In genomic region chr11:6208158-6208557, GRCm38 (mm10) we compare ENCODE assay signal across 37 mouse cellular contexts. TPM values are rescaled to one million over a fixed set of nuclear protein-coding genes. Genes with fewer than 3 reads are reported as not detected.
"Had no signal": no experiment of that assay in that cellular context is flagged by ENCODE, and none has a peak within 500 bp of the region (broad histone marks: within the 10 kb centered on the region; RNA-seq: fewer than 3 reads in every experiment).

No protein-coding gene starts in this region.

- DNase-seq: heart, postnatal 10 days; heart, postnatal 14 days; heart, postnatal 36 days; heart, postnatal 4 days; kidney, adult 11 months; kidney, adult 18-20 months; kidney, adult 2 months; kidney, adult 8-10 months; kidney, adult 9 months; kidney, postnatal 10 days; kidney, postnatal 14 days; kidney, postnatal 25 days; kidney, postnatal 36 days; kidney, postnatal 4 days; layer of hippocampus, adult 9-11 months; layer of hippocampus, postnatal 36 days had no signal

- H3K36me3 ChIP-seq: heart, embryonic 10.5 days; heart, embryonic 12.5 days; heart, embryonic 13.5 days; heart, embryonic 15.5 days; hindbrain, embryonic 10.5 days; hindbrain, embryonic 12.5 days; hindbrain, embryonic 13.5 days; hindbrain, embryonic 15.5 days; intestine, embryonic 15.5 days; kidney, embryonic 15.5 days had no signal

- ATAC-seq: hindbrain, embryonic 16.5 days; hindbrain, postnatal 0 days; inflammation-experienced regulatory T-cells, adult 6 months; intestine, embryonic 15.5 days; intestine, embryonic 16.5 days; intestine, postnatal 0 days had no signal

- H3K27me3 ChIP-seq: heart, embryonic 13.5 days; heart, embryonic 15.5 days; hindbrain, embryonic 13.5 days; hindbrain, embryonic 15.5 days; intestine, embryonic 15.5 days; kidney, embryonic 15.5 days had no signal

- H3K9me3 ChIP-seq: heart, embryonic 15.5 days; hindbrain, embryonic 15.5 days; intestine, embryonic 15.5 days; kidney, embryonic 15.5 days had no signal

- H3K27ac ChIP-seq: heart, embryonic 10.5 days; heart, embryonic 13.5 days; heart, embryonic 15.5 days; hindbrain, embryonic 10.5 days; hindbrain, embryonic 12.5 days; hindbrain, embryonic 13.5 days; hindbrain, embryonic 14.5 days; hindbrain, embryonic 15.5 days; hindbrain, postnatal 0 days; intestine, embryonic 15.5 days; kidney, embryonic 15.5 days; kidney, postnatal 0 days; layer of hippocampus, adult 2 months had no signal

- H3K4me2 ChIP-seq: heart, embryonic 11.5 days; heart, embryonic 12.5 days; heart, embryonic 13.5 days; heart, embryonic 15.5 days; hindbrain, embryonic 12.5 days; hindbrain, embryonic 13.5 days; hindbrain, embryonic 14.5 days; hindbrain, embryonic 15.5 days; intestine, embryonic 15.5 days; kidney, embryonic 15.5 days had no signal

- H3K9ac ChIP-seq: heart, embryonic 12.5 days; heart, embryonic 13.5 days; heart, embryonic 15.5 days; hindbrain, embryonic 12.5 days; hindbrain, embryonic 13.5 days; hindbrain, embryonic 14.5 days; hindbrain, embryonic 15.5 days; intestine, embryonic 15.5 days; kidney, embryonic 15.5 days had no signal

- H3K4me3 ChIP-seq: heart, embryonic 10.5 days; heart, embryonic 12.5 days; heart, embryonic 13.5 days; heart, embryonic 15.5 days; hindbrain, embryonic 10.5 days; hindbrain, embryonic 12.5 days; hindbrain, embryonic 13.5 days; hindbrain, embryonic 15.5 days; intestine, embryonic 15.5 days; kidney, embryonic 15.5 days; layer of hippocampus, adult 2 months had no signal

- H3K4me1 ChIP-seq: heart, embryonic 10.5 days; heart, embryonic 12.5 days; heart, embryonic 13.5 days; heart, embryonic 15.5 days; hindbrain, embryonic 10.5 days; hindbrain, embryonic 12.5 days; hindbrain, embryonic 13.5 days; hindbrain, embryonic 15.5 days; intestine, embryonic 15.5 days; kidney, embryonic 15.5 days had no signal

RNA-seq across cellular contexts. Expression of gene A730071L15Rik, which starts 8.3 kb away (rescaled TPM):
- polyA plus RNA-seq: heart, embryonic 12.5 days; inflammation-experienced regulatory T-cells, adult 6 months had no signal

RNA-seq across cellular contexts. Expression of gene Npc1l1, which starts 21.8 kb away (rescaled TPM):
- polyA plus RNA-seq: heart, embryonic 11.5 days; heart, embryonic 12.5 days; heart, embryonic 13.5 days; heart, embryonic 14.5 days; heart, embryonic 15.5 days; hindbrain, embryonic 11.5 days; hindbrain, embryonic 12.5 days; hindbrain, embryonic 16.5 days; inflammation-experienced regulatory T-cells, adult 6 months had no signal
